Mouse (Mus musculus) embryonic facial prominence, embryonic 12.5 days (tissue): ENCODE data around the gene Zxdb. TPM values are rescaled to one million over a fixed set of nuclear protein-coding genes. Genes with fewer than 3 reads are reported as not detected.
"Not testable (repeated sequence)": the region's sequence is repeated elsewhere in the genome, so short reads cannot be mapped to it uniquely, and the experiment has no call there.

Experiments used
- ATAC-seq: fragments of 200-750 bp; cut with Nextera tagmentation; 2 replicates; pipeline ENCODE4 v1.8.0; 2017; ENCODE audit not compliant: insufficient number of reproducible peaks, insufficient read depth, low FRiP score, low TSS enrichment
- H3K27ac ChIP-seq: fragments of 300-500 bp; sonication (generic); 2 replicates; pipeline ENCODE4 v1.5.1; 2016; ENCODE audit warnings: mild to moderate bottlenecking
- H3K27me3 ChIP-seq: fragments of 300-500 bp; sonication (generic); 2 replicates; pipeline ENCODE4 v1.6.1; 2016; ENCODE audit warnings: mild to moderate bottlenecking, moderate library complexity
- H3K36me3 ChIP-seq: fragments of 300-500 bp; sonication (generic); 2 replicates; pipeline ENCODE4 v1.6.1; 2016; ENCODE audit warnings: mild to moderate bottlenecking
- H3K4me1 ChIP-seq: fragments of 300-500 bp; sonication (generic); 2 replicates; pipeline ENCODE4 v1.6.1; 2016
- H3K4me2 ChIP-seq: fragments of 300-500 bp; sonication (generic); replicated peaks from 2 replicates; pipeline ENCODE4 v1.6.1; 2016; ENCODE audit warnings: mild to moderate bottlenecking, moderate library complexity
- H3K4me3 ChIP-seq: fragments of 300-500 bp; sonication (generic); 2 replicates; pipeline ENCODE4 v1.5.1; 2016; ENCODE audit warnings: mild to moderate bottlenecking
- H3K9ac ChIP-seq: fragments of 300-500 bp; sonication (generic); 2 replicates; pipeline ENCODE4 v1.6.1; 2016; ENCODE audit warnings: mild to moderate bottlenecking, moderate library complexity
- H3K9me3 ChIP-seq: fragments of 300-500 bp; sonication (generic); 2 replicates; pipeline ENCODE4 v1.6.1; 2016; ENCODE audit warnings: mild to moderate bottlenecking, moderate library complexity
- WGBS: fragments of 180-500 bp; shearing (Covaris S2); methylation state at CpG from one replicate; pipeline ENCODE4 v1.1.7; 2016; 5-methylcytosine and 5-hydroxymethylcytosine counted together
- polyA plus RNA-seq: library from polyadenylated mRNA; unstranded; fragments of >200 nt; fragmentation: Nextera tagmentation; extraction: Ambion mirVana; gene quantifications from 2 replicates; pipeline ENCODE4 v1.2.1, GENCODE M21; 2016

Zxdb gene
- 1.7 and 2.1 TPM in 2 replicates for polyA plus RNA-seq

GRCm38 (mm10) chrX:94724192-94724971 is at the start of gene Zxdb:
TSS of gene Zxdb (plus strand) at chrX:94724569.
- not testable (repeated sequence) for H3K9me3 ChIP-seq, H3K4me1 ChIP-seq, H3K27ac ChIP-seq, H3K9ac ChIP-seq, H3K4me2 ChIP-seq, H3K36me3 ChIP-seq, H3K27me3 ChIP-seq
- ATAC-seq: peak; percentile 63
- peak within 1 kb of the TSS; percentile 17; the same call in 1 of the 2 replicates for H3K4me3 ChIP-seq
- no CpG with 5 or more reads among the region's 60 CpGs for WGBS

- no peak overlapping the region for H3K4me3 ChIP-seq
- WGBS: 45% methylated on average over 4 of the region's 4 CpGs
- no peak overlapping the region for H3K9ac ChIP-seq
- no peak overlapping the region for H3K27ac ChIP-seq
- no peaks in the 10 kb centered on the region for H3K36me3 ChIP-seq
- no peak overlapping the region for H3K4me2 ChIP-seq
- no peaks in the 10 kb centered on the region for H3K9me3 ChIP-seq
- H3K27me3 ChIP-seq: no peaks in the 10 kb centered on the region
- ATAC-seq: no peak
- H3K4me1 ChIP-seq: no peaks in the 10 kb centered on the region
These were observed 49.4 kb upstream of the Zxdb start for GRCm38 (mm10) chrX:94674977-94675376.

DNA sequence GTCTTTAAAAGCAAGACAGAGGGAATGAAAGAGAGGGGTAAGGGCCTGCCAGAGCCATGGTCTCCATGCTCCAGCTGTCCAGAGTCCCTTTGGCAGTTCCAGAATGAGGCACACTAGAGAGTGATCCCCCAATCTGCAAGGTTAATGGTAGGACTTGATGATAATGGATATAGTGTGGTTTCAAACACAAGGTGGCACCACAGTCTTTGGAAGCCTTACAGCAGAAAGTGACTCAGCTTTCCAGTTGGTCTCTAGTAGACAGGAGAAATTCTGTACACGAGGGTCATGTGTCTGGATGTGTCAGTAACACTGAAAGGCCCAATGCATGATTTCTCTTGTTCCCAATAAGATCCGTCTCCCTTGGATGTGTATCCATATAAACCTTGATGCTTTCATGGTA is 42.8 kb upstream of the Zxdb start:
- not testable (repeated sequence) for ATAC-seq, H3K36me3 ChIP-seq, H3K4me3 ChIP-seq, H3K27me3 ChIP-seq, H3K9ac ChIP-seq, H3K4me2 ChIP-seq, H3K4me1 ChIP-seq, H3K9me3 ChIP-seq, H3K27ac ChIP-seq
- no CpG with 5 or more reads among the region's 2 CpGs for WGBS

DNA sequence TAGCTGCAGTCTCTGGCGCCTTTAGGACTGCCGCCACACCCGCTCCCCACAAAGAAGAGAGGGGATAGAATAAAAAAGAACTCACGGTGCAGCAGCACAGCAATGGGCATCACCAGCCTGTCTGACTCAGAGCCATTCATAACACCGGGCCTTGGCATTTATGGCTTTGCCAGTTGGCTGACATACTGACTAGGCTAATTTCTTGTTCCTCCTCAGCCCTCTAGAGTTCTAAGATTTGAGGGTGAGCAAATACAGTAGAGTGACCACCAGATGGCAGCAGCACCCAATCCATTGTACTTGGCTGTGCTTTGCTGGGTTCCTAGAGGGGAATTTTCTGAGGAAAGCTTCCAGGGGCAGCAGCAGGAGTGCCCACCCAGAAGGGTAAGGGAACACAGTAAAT is 34.8 kb upstream of the Zxdb start:
- H3K27me3 ChIP-seq, ATAC-seq, H3K27ac ChIP-seq, H3K4me2 ChIP-seq, H3K4me1 ChIP-seq, H3K9ac ChIP-seq, H3K36me3 ChIP-seq, H3K9me3 ChIP-seq, H3K4me3 ChIP-seq: not testable (repeated sequence)
- WGBS: 90% methylated on average over 5 of the region's 5 CpGs

DNA sequence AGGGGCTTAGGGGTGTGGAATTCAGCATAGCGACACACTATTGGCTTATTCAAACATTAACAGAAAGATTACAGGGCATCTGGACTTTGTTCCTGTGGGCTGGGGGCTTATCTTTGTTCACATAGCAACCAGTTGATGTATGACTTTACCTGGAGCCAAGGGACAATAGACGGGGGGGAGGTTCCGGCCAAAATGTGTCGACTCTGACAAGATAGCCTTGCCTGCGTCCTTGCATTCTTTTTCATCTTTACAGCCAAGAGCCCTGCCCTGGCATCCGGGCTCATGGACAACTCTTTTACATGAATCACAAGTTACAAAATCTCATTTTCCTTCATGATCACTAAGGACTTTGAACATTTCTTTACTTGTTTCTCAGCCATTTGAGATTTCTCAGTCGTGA is 17.7 kb upstream of the Zxdb start:
- not testable (repeated sequence) for H3K4me1 ChIP-seq, H3K9me3 ChIP-seq, H3K27me3 ChIP-seq, H3K36me3 ChIP-seq, H3K4me3 ChIP-seq, H3K4me2 ChIP-seq, H3K27ac ChIP-seq, H3K9ac ChIP-seq, ATAC-seq
- WGBS: 90% methylated on average over 7 of the region's 7 CpGs

DNA sequence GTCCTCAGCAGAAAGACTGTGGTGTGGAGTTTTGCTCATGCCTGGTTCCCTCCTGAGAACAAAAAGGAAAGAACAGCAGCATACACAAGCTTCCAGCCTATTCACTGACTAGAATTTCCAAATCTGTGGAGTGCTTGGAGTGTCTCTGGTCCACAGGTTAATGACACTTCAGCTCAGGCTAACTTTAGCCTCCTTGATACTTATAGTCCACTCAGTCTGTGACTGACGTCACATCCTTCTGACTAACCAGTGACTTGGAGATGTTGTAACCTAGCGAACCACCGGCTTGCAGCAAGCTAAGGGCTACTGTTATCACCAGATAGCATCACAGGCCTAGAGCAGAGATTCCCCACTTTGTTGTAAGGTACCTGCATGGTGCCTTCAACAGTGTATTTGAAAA is 14.6 kb upstream of the Zxdb start:
- ATAC-seq, H3K4me2 ChIP-seq, H3K4me3 ChIP-seq, H3K27ac ChIP-seq, H3K36me3 ChIP-seq, H3K27me3 ChIP-seq, H3K4me1 ChIP-seq, H3K9me3 ChIP-seq, H3K9ac ChIP-seq: not testable (repeated sequence)
- no CpG with 5 or more reads among the region's 3 CpGs for WGBS

DNA sequence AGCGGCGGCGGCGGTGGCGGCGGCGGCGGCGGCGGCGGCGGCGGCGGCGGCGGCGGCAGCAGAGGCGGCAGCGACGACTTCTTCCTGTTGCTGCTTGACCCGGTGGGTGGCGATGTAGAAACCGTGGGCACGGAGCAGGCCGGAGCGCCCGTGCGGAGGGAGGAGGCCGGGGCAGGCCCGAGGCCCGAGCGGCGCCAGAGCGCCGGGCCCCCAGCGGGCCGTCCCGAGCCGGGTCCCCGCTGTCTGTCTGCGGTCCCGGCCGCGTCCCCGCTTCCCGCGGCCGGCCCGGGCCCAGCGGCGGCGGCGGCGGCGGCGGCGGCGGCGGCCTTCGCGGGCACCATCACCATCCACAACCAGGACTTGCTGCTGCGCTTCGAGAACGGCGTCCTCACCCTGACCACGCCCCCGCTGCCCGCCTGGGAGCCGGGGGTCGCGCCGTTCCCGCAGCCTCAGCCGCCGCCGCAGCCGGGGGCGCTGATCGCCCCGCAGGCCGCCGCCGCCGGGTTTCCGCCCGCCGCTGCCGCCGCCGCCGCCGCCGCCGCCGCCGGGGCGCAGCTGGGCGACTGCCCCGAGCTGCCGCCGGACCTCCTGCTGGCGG is 702 bp downstream of the Zxdb start:
- ATAC-seq: peak; percentile 75; the same call in 1 of the 2 replicates
- WGBS: no CpG with 5 or more reads among the region's 102 CpGs
- H3K27ac ChIP-seq, H3K27me3 ChIP-seq, H3K4me2 ChIP-seq, H3K4me1 ChIP-seq, H3K9ac ChIP-seq, H3K9me3 ChIP-seq, H3K36me3 ChIP-seq: not testable (repeated sequence)
- H3K4me3 ChIP-seq: peak overlapping the region; percentile 17; the same call in 1 of the 2 replicates

GRCm38 (mm10) chrX:94725627-94726083 is 1.3 kb downstream of the Zxdb start:
- no CpG with 5 or more reads among the region's 41 CpGs for WGBS
- H3K4me2 ChIP-seq, H3K9ac ChIP-seq, H3K4me3 ChIP-seq, H3K4me1 ChIP-seq, H3K9me3 ChIP-seq, H3K27ac ChIP-seq, H3K27me3 ChIP-seq, H3K36me3 ChIP-seq, ATAC-seq: not testable (repeated sequence)

GRCm38 (mm10) chrX:94731596-94731995 is 7.2 kb downstream of the Zxdb start:
- ATAC-seq: no peak
- H3K9me3 ChIP-seq: no peaks in the 10 kb centered on the region
- no peak overlapping the region for H3K9ac ChIP-seq
- no peak overlapping the region for H3K27ac ChIP-seq
- H3K36me3 ChIP-seq: no peaks in the 10 kb centered on the region
- H3K4me1 ChIP-seq: no peaks in the 10 kb centered on the region
- H3K27me3 ChIP-seq: no peaks in the 10 kb centered on the region
- H3K4me2 ChIP-seq: no peak overlapping the region
- no peak overlapping the region for H3K4me3 ChIP-seq

DNA sequence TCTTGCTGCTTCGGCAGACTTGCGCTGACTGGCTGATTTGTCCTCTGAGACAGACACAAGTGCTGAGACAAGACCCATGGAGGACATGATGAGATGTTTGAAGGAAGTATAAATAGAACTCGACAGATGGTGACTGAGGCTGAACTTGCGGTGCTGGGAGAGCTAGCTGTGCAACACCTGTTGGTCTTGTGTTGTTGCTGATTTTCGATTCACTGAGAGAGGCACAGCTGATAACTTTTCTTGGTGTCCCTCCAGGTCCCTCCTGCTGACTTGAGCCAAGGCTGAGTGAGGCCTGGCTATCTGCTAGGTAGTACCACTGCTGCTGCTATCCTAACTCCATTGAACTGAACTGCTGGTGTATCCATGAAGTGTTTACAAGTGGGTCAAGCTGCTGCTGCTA is 29.4 kb downstream of the Zxdb start:
- Histone ChIP-seq H3K4me3 (no peak overlapping the region), H3K9ac (no peak overlapping the region), H3K27me3 (no peaks in the 10 kb centered on the region), H3K4me1 (no peaks in the 10 kb centered on the region), H3K36me3 (no peaks in the 10 kb centered on the region), H3K9me3 (no peaks in the 10 kb centered on the region), H3K27ac (no peak overlapping the region), H3K4me2 (no peak overlapping the region)
- no peak for ATAC-seq
- 90% methylated on average over 5 of the region's 5 CpGs for WGBS

GRCm38 (mm10) chrX:94759959-94760358 is 35.6 kb downstream of the Zxdb start:
- Histone ChIP-seq H3K4me3 (no peak overlapping the region), H3K4me1 (no peaks in the 10 kb centered on the region), H3K9me3 (no peaks in the 10 kb centered on the region), H3K27me3 (no peaks in the 10 kb centered on the region), H3K9ac (no peak overlapping the region), H3K4me2 (no peak overlapping the region), H3K36me3 (no peaks in the 10 kb centered on the region), H3K27ac (no peak overlapping the region)
- WGBS: 32% methylated on average over 1 of the region's 1 CpGs
- ATAC-seq: no peak

- Histone ChIP-seq H3K4me3 (no peak overlapping the region), H3K36me3 (no peaks in the 10 kb centered on the region), H3K9me3 (no peaks in the 10 kb centered on the region), H3K9ac (no peak overlapping the region), H3K4me2 (no peak overlapping the region), H3K4me1 (no peaks in the 10 kb centered on the region), H3K27me3 (no peaks in the 10 kb centered on the region), H3K27ac (no peak overlapping the region)
- 94% methylated on average over 34 of the region's 34 CpGs for WGBS
- no peak for ATAC-seq
These were observed 49.5 kb downstream of the Zxdb start for GRCm38 (mm10) chrX:94773876-94774275.
